In genomic region chr15:97107779-97108178, GRCm38 (mm10) we compare ENCODE assay signal across 21 mouse cellular contexts. TPM values are rescaled to one million over a fixed set of nuclear protein-coding genes. Genes with fewer than 3 reads are reported as not detected.
A peak's percentile ranks its signal among the peaks of the same experiment; 100 is the strongest.
DNase-seq lines count a peak whose midpoint lies in the region; ATAC-seq and TF ChIP-seq lines count a peak whose summit lies in the region.
"Had no signal": no experiment of that assay in that cellular context is flagged by ENCODE, and none has a peak within 500 bp of the region (broad histone marks: within the 10 kb centered on the region; RNA-seq: fewer than 3 reads in every experiment).

No protein-coding gene starts in this region.

- no peaks in the 10 kb centered on the region for H3K79me2 ChIP-seq in myocyte (ENCODE audit: control insufficient read depth, insufficient read depth)

- no peak overlapping the region for H3K4me3 ChIP-seq in kidney, embryonic 14.5 days (ENCODE audit: low read length)
- no peak overlapping the region for H3K4me3 ChIP-seq in midbrain, embryonic 11.5 days (ENCODE audit: low read depth, low read length)
- no peak overlapping the region for H3K4me3 ChIP-seq in midbrain, embryonic 13.5 days (replicated peaks)
- no peak overlapping the region for H3K4me3 ChIP-seq in myocyte
- H3K4me3 ChIP-seq: forebrain, embryonic 13.5 days; heart, embryonic 12.5 days; hindbrain, embryonic 10.5 days; limb, embryonic 15.5 days; liver, embryonic 15.5 days had no signal

- no peak for DNase-seq in kidney, adult 11 months
- DNase-seq in midbrain, embryonic 11.5 days (ENCODE audit: low spot score, missing footprints), result peak; percentile 70
- DNase-seq in forelimb bud, embryonic 11.5 days (ENCODE audit: low read depth, low spot score), result peak; percentile 40
- DNase-seq in lung, postnatal 4 days, result no peak
- DNase-seq in spleen, adult 18-20 months, result no peak
- DNase-seq: adrenal gland, postnatal 36 days; cerebellum, adult 9-10 months; heart, postnatal 10 days; thymus, postnatal 14 days had no signal

- peaks cover 30% of the 10 kb centered on the region for H3K4me1 ChIP-seq in kidney, embryonic 14.5 days (ENCODE audit: control insufficient read depth, insufficient read depth, low read length)
- no peaks in the 10 kb centered on the region for H3K4me1 ChIP-seq in midbrain, embryonic 11.5 days (ENCODE audit: control insufficient read depth, insufficient read depth, low read length)
- H3K4me1 ChIP-seq in midbrain, embryonic 13.5 days (replicated peaks), result no peaks in the 10 kb centered on the region; the same call in 1 of the 2 replicates
- H3K4me1 ChIP-seq: forebrain, embryonic 13.5 days had no signal

- no peak overlapping the region; the same call in 1 of the 2 replicates for H3K27ac ChIP-seq in kidney, embryonic 14.5 days (ENCODE audit: low read depth, low read length)
- no peak overlapping the region for H3K27ac ChIP-seq in midbrain, embryonic 11.5 days (ENCODE audit: low read depth, low read length)
- no peak overlapping the region for H3K27ac ChIP-seq in midbrain, embryonic 13.5 days
- H3K27ac ChIP-seq: forebrain, embryonic 13.5 days; hindbrain, embryonic 10.5 days; hindbrain, postnatal 0 days; limb, embryonic 15.5 days; liver, embryonic 15.5 days had no signal

- ATAC-seq in kidney, embryonic 14.5 days (ENCODE audit: low FRiP score, low TSS enrichment), result peak; percentile 53
- no peak for ATAC-seq in midbrain, embryonic 11.5 days (ENCODE audit: low FRiP score)
- ATAC-seq in midbrain, embryonic 13.5 days, result no peak
- ATAC-seq: forebrain, embryonic 13.5 days; hindbrain, postnatal 0 days; intestine, postnatal 0 days; lung, postnatal 0 days; midbrain, embryonic 16.5 days had no signal

- H3K36me3 ChIP-seq in kidney, embryonic 14.5 days (ENCODE audit: control insufficient read depth, insufficient read depth, low read length), result no peaks in the 10 kb centered on the region
- no peaks in the 10 kb centered on the region for H3K36me3 ChIP-seq in midbrain, embryonic 11.5 days (ENCODE audit: control insufficient read depth, insufficient read depth, low read length)
- no peaks in the 10 kb centered on the region for H3K36me3 ChIP-seq in midbrain, embryonic 13.5 days
- no peaks in the 10 kb centered on the region for H3K36me3 ChIP-seq in myocyte (ENCODE audit: control insufficient read depth, insufficient read depth)
- H3K36me3 ChIP-seq: heart, embryonic 12.5 days; hindbrain, embryonic 10.5 days; limb, embryonic 15.5 days; liver, embryonic 15.5 days had no signal

- H3K9me3 ChIP-seq in kidney, embryonic 14.5 days (ENCODE audit: control insufficient read depth, low read length), result no peaks in the 10 kb centered on the region
- H3K9me3 ChIP-seq in midbrain, embryonic 11.5 days (ENCODE audit: control insufficient read depth, low read length), result no peaks in the 10 kb centered on the region
- H3K9me3 ChIP-seq in midbrain, embryonic 13.5 days, result no peaks in the 10 kb centered on the region
- H3K9me3 ChIP-seq: forebrain, embryonic 13.5 days; heart, embryonic 12.5 days; hindbrain, embryonic 10.5 days; limb, embryonic 15.5 days; liver, embryonic 15.5 days had no signal

- WGBS in kidney, embryonic 14.5 days, result 2% methylated on average over 10 of the region's 10 CpGs
- 67% methylated on average over 10 of the region's 10 CpGs for WGBS in midbrain, embryonic 11.5 days
- WGBS in midbrain, embryonic 13.5 days, result 54% methylated on average over 10 of the region's 10 CpGs

- no peak for TF ChIP-seq POLR2A in myocyte (IDR thresholded peaks at IDR 0.05; ENCODE audit: insufficient read length, low read depth)

- no peak overlapping the region for H3ac ChIP-seq in myocyte (ENCODE audit: control insufficient read depth, insufficient read length)

- no peak overlapping the region for H3K9ac ChIP-seq in kidney, embryonic 14.5 days (ENCODE audit: low read depth, low read length)
- H3K9ac ChIP-seq in midbrain, embryonic 11.5 days (ENCODE audit: low read length), result no peak overlapping the region
- H3K9ac ChIP-seq in midbrain, embryonic 13.5 days (replicated peaks), result no peak overlapping the region
- H3K9ac ChIP-seq: forebrain, embryonic 13.5 days; heart, embryonic 12.5 days; limb, embryonic 15.5 days; liver, embryonic 15.5 days had no signal

- no peak overlapping the region for H3K4me2 ChIP-seq in kidney, embryonic 14.5 days (replicated peaks; ENCODE audit: low read depth, low read length)
- no peak overlapping the region for H3K4me2 ChIP-seq in midbrain, embryonic 11.5 days
- H3K4me2 ChIP-seq in midbrain, embryonic 13.5 days (replicated peaks), result no peak overlapping the region
- H3K4me2 ChIP-seq in myocyte (ENCODE audit: low read depth), result peak overlapping the region; percentile 7
- H3K4me2 ChIP-seq: forebrain, embryonic 13.5 days; heart, embryonic 12.5 days; limb, embryonic 15.5 days; liver, embryonic 15.5 days had no signal

- H3K27me3 ChIP-seq in kidney, embryonic 14.5 days (ENCODE audit: control insufficient read depth, insufficient read depth, low read length), result no peaks in the 10 kb centered on the region
- H3K27me3 ChIP-seq in midbrain, embryonic 11.5 days (ENCODE audit: control insufficient read depth, insufficient read depth, low read length), result no peaks in the 10 kb centered on the region
- H3K27me3 ChIP-seq in midbrain, embryonic 13.5 days, result no peaks in the 10 kb centered on the region
- H3K27me3 ChIP-seq in myocyte (ENCODE audit: control insufficient read depth, insufficient read depth, insufficient read length), result no peaks in the 10 kb centered on the region
- H3K27me3 ChIP-seq: forebrain, embryonic 13.5 days; heart, embryonic 12.5 days; limb, embryonic 15.5 days; liver, embryonic 15.5 days had no signal

TF ChIP-seq in myocyte, 11 proteins besides CTCF, POLR2A, EP300 and RAD21:
- TF ChIP-seq REST (IDR thresholded peaks at IDR 0.05; ENCODE audit: insufficient read depth, insufficient read length), result no peak
- TF ChIP-seq SRF (IDR thresholded peaks at IDR 0.05; ENCODE audit: control insufficient read depth, insufficient read length, low read depth), result no peak
- no peak for TF ChIP-seq CEBPB (IDR thresholded peaks at IDR 0.05; ENCODE audit: insufficient read depth, poor library complexity, severe bottlenecking)
TF ChIP-seq in myocyte: peak in this region for 0.

RNA-seq across cellular contexts. Expression of gene Slc38a4, which starts 52.0 kb away (rescaled TPM):
- 74.4 and 88.4 TPM in 2 replicates for polyA plus RNA-seq in kidney, embryonic 14.5 days (2014; fragmentation: Nextera tagmentation; extraction: Ambion mirVana)
- 20.9 and 25.3 TPM in 2 replicates for polyA plus RNA-seq in midbrain, embryonic 11.5 days (2014; fragmentation: Nextera tagmentation; extraction: Ambion mirVana)
- 3.9 and 4.0 TPM in 2 replicates for polyA plus RNA-seq in midbrain, embryonic 13.5 days (2015; fragmentation: Nextera tagmentation; extraction: Ambion mirVana)
- 0.04 TPM for polyA plus RNA-seq in myocyte (2012; fragmentation: generic; extraction: Trizol)

Comparison
In these comparisons a context has a peak if more than half of its experiments do, and no peak if none do; other contexts are left out.
1. DNase-seq: peak in midbrain, embryonic 11.5 days (single experiment) and forelimb bud, embryonic 11.5 days (single experiment); none in kidney, adult 11 months (single experiment), lung, postnatal 4 days (0 of 2) and spleen, adult 18-20 months (0 of 2).